Mouse (Mus musculus) right cerebral cortex, postnatal 36 days (tissue): ENCODE results near the gene Serinc5.
A peak's percentile ranks its signal among the peaks of the same experiment; 100 is the strongest.
"Not testable (repeated sequence)": the region's sequence is repeated elsewhere in the genome, so short reads cannot be mapped to it uniquely, and the experiment has no call there.

Experiments
- DNase-seq, 2 experiments: peaks; one replicate each; pipeline ENCODE4 v3.0.0; 2022; ENCODE audit warnings: low spot score in 2 of 2, mixed read lengths in 1 of 2

The Serinc5 gene

DNA sequence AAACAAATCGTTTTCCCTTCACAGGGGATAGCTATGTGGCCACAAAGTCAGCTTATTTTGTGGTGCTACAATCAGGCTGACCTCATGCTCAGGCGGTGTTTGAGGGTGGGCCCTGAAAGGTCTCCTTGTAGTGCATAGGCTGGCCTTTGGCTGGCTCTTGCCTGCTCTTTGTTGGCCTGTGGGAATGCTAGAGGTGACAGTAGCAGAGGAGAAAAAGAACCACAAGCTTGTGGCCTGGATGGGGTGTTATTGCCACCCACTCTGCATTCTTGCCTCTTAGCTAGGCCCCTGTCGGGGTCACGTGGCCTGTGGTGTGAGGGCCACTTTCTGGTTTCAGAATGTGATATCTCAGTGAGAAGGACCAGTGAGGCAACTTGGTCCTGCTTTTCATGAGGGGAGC is 54.1 kb downstream of the Serinc5 start:
- no peak for DNase-seq

DNA sequence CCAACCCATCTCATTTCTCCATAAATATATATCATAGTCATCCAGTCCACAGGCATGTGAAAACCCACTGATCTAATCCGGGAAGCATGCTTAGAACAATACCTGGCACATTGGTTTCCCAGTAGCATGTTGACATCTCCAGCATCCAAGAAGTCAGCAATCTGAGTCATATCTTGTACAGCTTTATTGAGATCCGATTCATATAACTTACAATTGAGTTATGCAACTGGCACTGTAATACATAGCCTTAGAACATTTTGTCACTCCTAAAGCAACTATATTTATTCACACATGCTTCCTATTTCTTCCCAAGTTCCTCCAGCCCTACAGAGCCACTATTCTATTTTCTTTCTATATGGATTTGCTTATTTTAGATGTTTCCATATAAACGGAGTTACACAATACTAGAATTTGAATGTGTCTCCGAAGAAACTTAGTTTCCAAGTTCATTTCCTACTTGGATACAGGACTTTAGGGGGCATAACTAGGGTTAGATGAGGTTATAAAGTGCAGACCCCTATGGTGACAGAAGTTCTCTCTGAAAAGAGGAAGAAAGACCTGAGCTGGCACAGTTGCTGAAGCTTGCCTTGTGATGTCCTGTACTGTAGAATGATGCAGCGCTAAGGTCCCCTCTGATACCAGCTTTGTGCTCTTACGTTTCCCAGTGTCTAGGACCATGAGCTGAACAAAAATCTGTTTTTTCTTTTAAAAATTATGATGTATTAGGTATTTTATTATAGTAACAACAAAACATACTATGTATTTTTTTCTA is 57.5 kb downstream of the Serinc5 start:
- DNase-seq: peak in 1 of 2 experiments; percentile 30

DNA sequence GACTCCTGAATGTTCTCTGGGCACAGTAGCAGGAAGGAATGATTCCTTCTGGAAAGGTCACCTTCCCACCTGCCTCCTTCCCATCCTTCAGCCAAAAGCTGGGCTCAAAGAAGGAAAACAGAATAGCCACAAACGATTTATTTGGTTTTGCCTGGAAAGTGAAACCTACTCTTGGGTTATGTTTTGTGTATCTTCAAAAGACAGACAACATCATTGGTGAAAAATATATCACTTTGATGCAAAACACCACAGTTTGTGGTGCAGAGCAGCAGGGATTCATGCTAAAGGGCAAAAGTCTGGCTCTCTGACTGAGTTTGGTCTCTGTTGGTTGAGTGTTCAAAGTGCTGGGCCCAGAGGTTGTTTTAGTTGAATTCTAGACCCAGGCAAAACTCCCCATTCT is 60.8 kb downstream of the Serinc5 start:
- DNase-seq: no peak

DNA sequence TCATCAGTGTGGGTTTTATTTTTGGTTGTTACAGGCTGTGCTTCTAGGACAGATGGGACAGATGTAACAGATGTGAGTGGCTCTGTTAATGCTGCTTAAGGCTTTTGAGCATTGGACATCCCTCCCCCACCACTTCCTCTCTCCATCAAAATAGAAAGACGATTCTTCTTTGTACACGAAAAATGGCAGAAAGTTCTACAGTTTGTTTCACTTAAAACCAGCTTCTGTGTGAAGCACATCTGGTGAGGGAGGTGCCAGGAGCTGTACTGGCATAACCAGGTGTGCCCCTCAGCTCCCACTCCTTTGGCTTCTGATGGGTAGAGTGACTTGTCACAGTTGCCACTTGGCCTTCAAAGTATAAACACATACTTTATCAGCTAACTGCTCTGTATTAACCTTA is 63.8 kb downstream of the Serinc5 start:
- no peak for DNase-seq

DNA sequence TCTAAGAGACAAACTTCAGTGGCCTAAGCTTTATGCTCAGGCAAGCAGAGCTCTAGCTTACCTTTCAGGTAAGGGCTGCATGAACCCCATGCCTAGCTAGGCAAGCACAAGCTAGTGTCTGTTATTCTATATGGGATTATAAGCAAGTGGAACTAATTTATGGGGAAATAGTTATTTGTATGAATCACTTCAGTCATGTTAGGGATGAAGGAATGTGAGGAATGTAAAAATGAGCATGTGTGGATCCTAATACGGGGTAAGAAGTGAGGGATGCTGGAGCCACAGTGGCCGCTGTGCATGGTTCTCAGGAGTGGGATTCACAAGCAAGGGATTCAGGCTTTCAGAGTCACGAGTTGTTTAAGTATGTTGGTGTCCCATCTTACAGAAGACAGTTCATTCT is 64.4 kb downstream of the Serinc5 start:
- no peak for DNase-seq

- peak in 1 of 2 experiments; percentile 41 for DNase-seq
These were observed 65.2 kb downstream of the Serinc5 start for GRCm38 (mm10) chr13:92675897-92676584.

DNA sequence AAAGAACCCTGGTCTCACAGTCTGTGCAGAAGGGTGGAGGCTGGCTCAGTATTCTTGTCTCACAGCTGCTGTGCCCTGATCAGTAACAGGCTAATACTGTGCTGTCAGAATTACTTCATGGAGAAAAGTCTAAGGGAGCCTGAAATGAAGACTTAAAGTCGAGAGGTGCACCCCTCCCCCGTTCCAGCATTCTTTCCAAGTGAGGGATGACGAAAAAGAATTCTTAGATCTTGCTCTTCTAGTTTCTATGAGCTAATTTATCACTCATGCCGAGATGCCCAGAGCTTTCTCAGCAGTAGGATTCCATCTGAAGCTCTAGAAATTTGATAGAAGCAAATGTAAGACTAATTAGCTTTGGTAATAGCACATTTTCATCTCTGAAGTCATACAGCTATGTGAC is 66.8 kb downstream of the Serinc5 start:
- no peak for DNase-seq

GRCm38 (mm10) chr13:92679661-92680060 is 68.8 kb downstream of the Serinc5 start:
- DNase-seq: no peak

DNA sequence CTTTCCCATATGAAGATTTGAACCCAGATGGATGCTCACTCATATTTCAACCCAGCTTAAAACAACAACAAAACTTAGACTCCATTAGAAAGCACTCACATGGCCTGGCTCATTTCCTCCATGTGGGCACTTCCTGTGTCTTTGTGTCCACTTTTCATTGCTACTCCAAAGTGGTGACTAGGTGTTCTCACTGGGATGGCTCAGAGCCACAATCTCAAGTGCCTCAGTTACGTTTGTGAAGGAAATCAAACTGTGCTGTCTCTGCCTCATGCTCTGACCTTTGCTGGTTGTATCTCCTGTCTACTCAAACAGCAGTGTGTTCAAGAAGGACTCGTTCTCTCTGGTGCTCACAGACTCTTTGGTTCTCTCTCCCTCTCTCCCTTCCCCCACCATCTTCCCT is 70.7 kb downstream of the Serinc5 start:
- no peak for DNase-seq

DNA sequence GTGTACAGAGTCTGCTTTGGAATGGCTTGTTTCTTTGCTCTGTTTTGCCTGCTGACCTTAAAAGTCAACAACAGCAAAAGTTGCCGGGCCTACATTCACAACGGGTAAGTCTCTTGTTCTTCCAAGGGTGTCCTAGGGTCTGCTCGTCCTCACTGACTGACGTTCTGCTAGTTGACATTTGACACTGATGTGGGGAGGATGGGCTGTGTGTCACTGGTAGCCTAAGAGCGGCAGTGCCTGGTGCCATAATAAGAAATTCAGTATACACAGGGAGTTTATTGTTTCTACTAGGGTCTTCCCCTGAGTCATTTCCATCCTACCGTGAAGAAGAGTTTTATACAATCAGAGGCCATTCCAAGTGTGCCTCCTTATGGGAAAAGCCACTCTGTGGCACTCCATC is 71.9 kb downstream of the Serinc5 start:
- DNase-seq: no peak

- no peak for DNase-seq
These were observed 72.6 kb downstream of the Serinc5 start for GRCm38 (mm10) chr13:92683464-92683863.

DNA sequence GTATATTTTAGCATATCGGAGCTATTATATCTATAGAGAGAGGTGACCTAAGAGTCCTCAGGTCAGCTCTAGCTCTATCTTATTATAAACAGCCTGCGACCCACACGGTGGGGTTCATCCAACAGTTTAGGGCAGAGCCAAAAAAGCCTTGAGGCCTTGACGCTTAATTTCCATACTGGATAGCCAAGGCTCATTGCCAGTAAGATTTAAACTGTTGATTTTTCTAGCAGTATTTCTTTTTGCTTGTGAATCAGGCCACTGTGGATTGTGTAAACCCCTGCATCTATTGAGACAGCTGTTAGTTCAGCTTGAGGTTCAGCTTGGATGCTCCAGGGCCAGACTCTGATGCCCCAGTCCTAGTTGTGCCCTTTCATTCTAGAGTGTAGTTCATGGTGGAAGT is 73.4 kb downstream of the Serinc5 start:
- no peak for DNase-seq

GRCm38 (mm10) chr13:92685273-92685672 is 74.4 kb downstream of the Serinc5 start:
- peak in 1 of 2 experiments; percentile 42 for DNase-seq

- DNase-seq: not testable (repeated sequence)
These were observed 76.3 kb downstream of the Serinc5 start for GRCm38 (mm10) chr13:92687151-92687550.

- DNase-seq: no peak
These were observed 78.2 kb downstream of the Serinc5 start for GRCm38 (mm10) chr13:92689061-92689460.

DNA sequence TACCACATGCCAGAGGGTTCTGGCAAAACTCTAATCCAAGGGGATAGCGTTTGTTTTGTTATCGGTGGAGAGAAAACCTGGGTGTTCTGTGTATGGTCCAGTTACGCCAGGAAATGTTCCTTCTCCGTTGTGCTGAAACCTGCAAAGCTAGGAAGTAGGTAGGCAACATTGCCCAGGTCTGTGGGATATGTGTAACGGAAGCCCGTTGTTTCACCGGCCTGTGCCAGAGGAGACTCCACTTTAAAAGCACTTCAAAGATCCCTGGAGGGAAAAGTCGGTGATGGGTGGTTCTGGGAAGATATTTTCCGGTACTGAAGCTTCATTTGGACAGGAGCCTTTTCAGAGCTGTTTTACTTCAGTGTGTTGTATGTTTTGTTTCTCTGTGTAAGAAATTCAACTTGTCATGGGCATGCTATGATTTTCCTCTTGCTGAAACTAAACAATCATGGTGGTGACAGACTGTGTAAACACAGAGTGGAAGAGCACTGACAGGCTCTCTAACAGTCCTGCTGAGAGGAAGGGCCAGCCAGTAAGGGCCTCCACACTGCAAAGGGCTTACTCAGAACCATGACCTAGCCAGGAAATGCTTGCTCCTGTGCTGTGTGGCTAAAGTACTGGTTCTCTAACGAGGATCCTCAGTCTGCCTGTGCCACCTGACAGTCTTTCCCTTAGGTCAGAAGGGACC is 83.1 kb downstream of the Serinc5 start:
- no peak for DNase-seq

DNA sequence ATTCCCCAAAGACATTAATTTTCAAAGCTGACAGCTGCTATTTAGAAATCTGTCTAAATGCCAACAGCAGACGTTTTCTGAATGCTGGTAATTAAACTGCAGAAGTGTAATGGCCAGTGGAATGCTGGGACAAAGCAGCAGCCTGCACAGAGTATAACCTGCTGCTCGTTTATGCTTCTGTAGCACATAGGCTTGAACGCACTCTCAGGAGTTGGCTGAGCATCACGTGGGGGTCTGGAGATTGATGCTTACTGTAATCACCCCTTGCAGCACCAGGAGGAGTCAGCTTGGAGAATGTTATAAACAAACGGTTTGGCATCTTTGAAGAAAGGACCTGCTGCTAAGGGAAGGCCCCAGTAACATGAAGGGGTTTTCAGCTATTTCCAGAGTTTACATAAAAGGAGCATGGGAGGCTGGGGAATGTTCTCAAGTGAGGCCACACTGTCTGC is 85.6 kb downstream of the Serinc5 start:
- DNase-seq: no peak

DNA sequence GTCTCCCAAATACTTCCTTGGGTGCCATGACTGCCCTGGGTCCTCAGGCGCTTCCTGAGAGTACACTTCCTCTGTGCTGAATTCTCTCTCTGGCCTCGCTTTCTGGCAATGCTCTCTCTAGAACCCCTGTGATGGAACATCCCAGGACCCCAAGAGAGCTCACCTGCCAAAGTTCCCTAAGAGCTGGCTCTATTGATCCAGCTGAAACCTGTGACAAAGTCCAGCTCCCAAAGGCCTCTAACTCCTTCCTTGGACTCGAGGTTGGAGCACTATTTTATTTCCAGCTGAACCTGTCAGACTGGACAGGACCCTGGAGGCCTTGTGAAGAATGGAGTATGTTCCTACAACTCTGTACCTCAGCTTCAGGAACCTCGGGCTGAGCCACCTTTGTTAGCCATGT is 86.2 kb downstream of the Serinc5 start:
- DNase-seq: no peak

DNA sequence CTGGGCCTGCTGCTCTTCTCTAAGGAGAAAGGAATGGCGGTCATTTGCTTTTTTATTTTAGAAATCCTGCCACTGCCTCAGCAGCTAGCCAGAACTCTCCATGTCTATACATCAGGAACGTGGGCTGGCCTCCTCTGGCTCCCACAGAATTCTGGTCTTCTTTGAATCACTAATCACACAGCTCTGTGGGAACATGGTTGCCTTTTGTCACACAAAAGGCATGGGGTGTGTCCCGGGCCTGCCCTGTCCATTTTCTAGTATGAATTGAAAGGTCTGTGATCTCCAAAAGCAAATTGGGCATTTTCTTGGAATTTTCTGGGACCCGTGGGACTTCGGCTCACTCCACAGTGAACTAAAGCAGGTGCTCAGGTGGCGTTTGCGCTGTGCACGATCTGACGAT is 87.9 kb downstream of the Serinc5 start:
- no peak for DNase-seq

GRCm38 (mm10) chr13:92699395-92699794 is 88.5 kb downstream of the Serinc5 start:
- no peak for DNase-seq

DNA sequence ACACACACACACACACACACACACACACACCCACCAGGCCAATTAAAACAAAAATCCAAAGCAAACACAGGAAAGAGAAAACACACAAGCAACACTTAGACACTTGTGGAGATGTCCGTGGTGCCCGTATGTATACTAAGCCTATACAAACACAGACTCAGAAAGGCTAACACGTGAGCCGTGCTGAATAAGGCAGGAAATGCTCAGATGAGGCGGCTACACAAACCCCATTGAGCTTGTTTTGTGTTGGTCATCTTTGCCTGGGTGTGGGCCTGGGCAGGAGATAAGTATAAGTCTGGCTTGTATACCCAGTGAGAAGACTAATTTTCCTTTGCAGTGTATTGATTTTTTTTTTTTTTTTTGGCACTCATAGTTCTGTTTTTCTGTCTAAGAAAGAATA is 91.1 kb downstream of the Serinc5 start:
- no peak for DNase-seq

- DNase-seq: peak; percentile 56 to 61
These were observed 92.5 kb downstream of the Serinc5 start for GRCm38 (mm10) chr13:92703241-92704027.
